Mouse (Mus musculus) kidney, adult 9 months (tissue): ENCODE measurements at regions not wholly inside any gene's neighbourhood (a gene's known extent, or its start where the extent isn't known, plus 50 kb on each side); places are given as distances from the start of the nearest gene placed in this dataset.
A peak's percentile ranks its signal among the peaks of the same experiment; 100 is the strongest.

Experiments used
- DNase-seq: peaks from one replicate; pipeline ENCODE4 v3.0.0; 2022

DNA sequence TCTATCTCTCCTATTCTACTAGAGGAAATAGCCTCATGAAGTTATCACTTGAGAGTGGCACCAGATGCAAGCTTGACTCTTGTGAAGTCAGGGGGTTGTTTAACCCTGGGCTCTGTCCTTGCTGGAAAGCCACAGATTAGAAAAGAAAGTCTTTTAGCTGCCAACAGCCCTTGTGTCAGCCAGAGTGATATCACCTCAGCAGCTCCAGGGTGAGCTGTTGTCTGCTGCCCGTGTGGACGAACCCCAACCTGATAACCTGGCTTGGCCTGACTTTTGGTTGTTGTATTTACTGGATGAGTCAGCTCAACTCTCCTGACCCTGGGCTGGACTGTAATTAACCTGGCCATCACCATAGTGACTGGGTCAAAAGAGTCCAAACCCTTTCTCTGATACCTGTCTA, 88.6 kb upstream of the Serbp1 start:
- DNase-seq = peak; percentile 35

DNA sequence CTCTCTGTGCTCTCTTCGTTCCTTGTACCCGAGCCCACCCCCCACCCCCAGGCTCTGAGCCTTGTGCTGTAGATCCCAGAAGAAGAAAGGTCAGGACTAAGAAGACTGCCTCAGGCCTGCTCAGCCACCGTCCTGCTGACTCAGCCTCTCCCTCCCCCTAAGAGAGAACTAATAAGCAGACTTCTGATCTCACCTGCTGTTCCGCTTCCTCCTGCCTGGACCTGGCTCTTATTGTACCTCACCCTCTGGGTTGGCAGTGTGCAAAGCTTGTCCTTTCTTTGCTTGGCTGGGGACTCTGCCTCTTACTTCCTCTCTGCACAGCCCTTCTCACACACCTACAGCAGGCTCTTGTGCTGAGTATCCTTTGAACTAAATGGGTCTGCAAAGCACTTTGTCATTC, 91.3 kb upstream of the Serbp1 start:
- DNase-seq = peak; percentile 43

DNA sequence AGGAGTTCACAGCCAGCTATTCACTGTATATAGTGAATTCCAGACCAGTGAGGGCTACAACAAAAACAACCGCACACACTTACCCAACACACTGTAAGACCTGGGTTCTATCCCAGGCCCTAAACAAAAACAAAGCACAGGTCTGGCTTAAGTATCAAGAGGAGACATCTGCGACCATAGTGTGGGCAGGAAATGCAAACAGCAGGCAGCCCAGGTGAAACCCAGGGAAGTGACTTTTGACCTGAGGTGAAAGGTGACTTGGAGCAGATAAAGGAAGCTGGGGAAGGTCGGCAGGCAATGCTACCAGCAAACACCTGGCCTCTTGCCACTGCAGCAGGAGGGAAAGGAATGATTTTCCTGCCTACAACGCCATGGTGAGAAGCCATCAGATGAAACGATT, 92.0 kb upstream of the Serbp1 start:
- no peak for DNase-seq

DNA sequence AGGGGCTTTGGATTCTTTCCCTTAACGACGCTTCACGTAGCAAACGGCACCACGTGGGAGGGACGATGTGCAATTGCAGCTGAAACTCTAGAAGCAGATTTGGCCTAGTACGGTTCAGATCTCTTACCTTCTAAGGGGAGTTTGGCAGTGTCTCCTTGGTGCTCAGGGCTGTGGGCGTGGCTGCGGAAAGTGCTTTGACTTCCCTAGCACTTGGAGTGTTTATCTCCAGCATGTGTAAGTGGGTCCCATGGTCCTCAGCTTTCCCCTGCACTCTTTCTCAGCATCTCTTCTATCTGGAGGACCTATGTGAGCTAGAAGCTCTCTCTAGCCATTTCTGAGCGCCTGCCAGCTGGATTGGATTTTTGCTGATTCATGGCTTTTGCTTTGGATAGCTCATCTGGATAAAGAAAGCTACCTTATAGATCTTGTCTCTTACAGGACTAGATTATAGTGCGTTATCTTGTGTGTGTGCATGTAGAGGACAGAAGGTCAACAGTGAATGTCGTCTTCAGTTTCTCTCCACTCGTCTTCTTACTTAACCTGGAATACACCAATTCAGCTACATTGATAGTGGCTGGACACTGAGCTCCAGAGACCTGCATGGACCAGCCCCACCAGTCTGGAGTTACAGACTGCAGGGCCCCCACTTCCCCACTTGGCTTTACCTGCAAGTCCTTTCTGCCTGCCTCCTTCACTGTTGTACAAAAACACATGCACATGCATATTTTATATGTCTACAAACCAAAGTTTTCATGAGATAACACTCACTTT, 92.8 kb upstream of the Serbp1 start:
- DNase-seq = no peak

DNA sequence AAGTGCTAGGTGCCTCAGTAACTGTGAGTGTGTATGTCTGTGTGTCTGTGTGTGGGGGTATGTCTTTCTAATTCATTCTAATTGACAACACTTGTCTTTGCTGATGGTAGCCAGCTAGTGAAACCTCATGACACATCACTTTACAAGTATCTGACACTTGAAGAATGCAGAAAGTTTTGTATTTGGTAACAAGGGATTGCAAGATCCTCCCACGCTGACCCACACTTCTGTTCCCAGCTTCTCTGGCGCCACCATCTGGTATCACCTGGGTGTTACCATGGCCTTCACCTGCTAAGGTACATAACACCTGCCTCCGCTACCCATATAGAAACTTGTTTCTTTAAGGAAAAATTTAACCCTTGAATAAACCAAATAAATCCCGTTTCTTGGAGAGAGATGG, 95.8 kb upstream of the Serbp1 start:
- peak; percentile 89 for DNase-seq

DNA sequence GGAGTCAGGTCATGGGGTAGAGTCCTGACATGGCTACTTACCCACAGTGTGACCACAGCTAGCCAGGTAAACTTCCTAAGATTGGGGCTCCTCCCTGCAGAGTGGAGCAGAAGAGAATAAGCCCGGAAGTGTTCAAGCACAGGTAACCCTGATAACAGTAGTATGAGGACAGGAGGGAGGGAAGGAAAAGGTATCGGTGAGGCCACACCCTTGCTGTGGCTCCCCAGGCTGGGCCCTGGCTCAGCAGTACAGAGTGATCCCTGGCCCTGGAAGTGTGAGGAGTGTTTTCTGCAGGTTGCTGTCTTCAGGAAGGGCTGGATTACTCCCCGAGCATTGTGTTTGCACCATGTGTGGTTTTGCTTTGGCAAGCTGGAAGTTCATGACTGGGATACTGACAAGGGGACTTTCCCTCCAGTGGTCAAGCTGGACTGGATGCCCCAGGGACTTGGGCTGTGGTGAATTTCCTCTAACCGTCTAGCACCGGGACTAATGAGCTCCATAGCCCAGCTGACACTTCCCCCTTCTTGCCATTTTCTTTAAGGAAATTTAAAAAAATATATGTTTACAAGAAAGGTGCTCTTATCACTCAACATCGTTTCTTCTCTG, 97.2 kb upstream of the Serbp1 start:
- no peak for DNase-seq

DNA sequence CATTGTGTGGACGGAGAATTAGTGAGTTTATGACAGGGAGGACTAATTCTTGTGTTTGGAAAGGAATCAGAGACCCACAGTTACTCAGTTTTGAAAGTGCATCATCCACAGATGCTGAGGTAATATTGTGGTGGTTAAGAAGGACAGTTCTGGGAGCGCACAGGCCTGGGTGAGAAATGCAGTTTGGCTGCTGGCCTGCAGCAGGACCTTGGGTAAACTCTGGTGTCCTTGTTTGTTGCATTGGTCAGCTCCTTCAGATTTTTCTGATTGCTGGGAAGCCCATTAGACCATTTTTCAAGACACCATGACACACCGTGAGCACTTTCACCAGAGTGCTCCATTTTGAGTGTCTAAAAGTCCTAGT, 99.0 kb upstream of the Serbp1 start:
- no peak for DNase-seq

DNA sequence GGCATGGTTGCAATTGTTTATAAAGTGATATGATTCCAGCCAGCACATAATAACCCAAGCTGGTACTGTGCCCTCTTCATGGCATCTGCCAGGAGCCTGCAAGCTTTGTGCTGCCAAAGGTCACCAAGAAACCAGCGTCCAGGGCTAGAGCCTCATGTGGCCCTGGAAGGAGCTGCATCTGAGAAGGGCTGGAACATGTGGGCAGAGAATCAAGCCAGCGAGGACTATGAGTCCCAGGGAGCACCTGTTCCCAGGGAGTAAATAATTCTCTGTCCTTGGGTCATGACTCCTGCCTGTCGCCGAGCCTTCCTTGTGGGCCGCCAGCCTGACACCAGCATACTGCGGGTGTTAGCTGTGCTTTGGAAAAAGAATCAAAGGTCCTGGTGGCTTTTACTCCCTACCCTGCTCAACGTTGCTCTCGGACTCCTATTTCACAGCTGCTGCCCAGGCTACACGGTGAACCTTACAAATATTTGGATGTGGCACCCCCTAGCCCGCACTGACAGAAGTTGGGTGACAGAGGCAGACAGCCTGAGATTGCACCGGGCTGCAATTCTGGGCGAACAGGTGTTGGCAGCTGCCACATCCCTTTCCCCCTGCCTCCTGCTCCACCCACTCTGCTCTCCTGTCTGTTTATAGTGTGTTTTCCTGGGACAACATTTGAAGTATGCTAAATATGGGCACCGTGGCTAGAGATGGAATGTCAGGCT, 99.5 kb upstream of the Serbp1 start:
- DNase-seq = peak; percentile 91

DNA sequence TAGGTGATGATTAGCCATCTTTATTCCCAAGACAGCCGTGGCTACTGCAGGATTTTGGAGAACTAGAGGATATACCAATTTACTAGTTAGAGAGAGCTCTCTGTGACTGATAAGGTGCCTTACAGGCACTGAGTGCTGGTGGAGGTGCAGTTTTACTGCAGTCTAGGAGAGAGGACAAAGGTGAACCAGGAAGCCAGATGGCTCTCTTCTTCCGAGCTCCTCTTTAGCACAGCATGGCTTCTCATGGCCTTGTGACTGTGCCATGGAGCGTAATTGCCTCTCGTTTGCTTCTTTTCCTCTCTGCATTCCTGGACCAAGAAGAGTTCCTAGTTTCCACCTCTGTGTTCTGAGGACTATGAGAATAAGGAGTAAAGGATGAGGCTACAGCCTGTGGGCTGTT, 100.2 kb upstream of the Gadd45a start:
- no peak for DNase-seq

DNA sequence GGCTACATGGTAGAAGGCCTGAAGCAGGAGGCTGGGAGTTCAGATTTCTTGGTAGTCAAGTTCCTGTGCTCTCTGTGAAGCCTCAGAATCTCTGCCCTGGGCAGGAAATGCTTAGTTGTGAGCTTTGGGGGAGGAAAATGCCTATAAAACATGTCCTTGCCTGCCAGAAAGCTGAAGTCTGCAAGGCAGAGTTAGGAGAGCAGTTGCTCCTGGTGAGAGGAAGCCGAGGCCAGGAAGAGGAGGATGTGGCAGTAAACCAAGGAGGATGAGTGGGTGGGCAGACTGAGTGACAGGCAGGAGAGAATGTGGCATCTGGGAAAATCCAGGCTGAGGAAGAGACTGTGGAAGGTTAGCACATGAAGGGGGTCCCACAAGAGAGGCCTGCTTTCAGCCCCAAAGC, 97.7 kb upstream of the Gadd45a start:
- DNase-seq = no peak

DNA sequence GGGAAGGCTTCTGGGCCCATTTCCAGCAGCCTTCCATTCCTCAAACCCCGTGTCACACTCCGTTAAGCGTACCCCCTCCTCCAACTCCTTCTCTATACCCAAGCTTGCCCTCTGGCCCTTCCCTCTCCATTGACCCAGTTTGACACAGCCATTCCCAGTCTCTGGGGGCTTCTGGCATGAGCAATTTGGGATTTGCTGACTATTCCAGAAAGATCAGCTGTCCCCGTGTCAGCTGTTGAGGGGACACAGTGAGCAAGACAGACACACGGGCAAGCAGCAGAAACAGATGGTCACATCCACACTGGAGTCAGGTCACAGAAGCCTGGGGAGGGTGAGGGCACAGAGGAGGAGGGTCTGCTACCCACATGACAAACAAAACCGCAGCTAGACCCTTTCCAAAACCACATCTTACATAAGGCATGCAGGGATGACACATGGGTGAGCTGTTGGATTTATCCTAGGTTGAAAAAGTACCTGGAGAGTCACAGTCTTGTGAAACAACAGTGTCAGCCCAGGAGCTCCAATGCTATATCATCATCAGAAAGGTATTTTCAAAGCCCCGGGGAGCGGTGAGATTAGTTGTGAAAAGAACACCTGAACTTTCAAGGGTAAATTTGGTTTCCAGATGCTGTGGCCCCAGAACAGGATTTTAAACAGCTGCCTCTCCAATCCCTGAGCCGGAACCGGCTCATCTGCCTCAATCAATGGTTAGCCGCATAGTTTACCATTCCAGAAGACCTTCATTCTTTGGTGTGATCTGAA, 93.5 kb upstream of the Gadd45a start:
- no peak for DNase-seq

DNA sequence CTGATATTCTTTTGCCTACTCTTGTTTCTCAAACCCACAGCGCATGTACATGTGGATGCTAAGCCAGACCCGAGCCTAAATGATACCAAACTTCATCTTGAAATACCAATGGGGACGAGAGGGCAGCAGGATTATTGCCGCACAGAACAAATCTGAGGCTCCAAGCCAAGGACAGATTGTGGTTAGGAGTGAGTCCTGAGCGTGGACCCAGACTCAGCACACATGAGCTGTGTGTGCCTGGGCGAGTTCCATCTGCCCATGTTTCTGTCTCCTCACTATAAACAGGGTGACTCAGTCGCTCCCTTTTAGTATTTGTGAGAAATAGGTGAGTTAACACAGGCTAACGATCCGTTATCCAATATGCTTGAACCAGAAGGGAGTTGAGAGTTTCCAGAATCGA, 92.4 kb upstream of the Gadd45a start:
- DNase-seq = no peak

DNA sequence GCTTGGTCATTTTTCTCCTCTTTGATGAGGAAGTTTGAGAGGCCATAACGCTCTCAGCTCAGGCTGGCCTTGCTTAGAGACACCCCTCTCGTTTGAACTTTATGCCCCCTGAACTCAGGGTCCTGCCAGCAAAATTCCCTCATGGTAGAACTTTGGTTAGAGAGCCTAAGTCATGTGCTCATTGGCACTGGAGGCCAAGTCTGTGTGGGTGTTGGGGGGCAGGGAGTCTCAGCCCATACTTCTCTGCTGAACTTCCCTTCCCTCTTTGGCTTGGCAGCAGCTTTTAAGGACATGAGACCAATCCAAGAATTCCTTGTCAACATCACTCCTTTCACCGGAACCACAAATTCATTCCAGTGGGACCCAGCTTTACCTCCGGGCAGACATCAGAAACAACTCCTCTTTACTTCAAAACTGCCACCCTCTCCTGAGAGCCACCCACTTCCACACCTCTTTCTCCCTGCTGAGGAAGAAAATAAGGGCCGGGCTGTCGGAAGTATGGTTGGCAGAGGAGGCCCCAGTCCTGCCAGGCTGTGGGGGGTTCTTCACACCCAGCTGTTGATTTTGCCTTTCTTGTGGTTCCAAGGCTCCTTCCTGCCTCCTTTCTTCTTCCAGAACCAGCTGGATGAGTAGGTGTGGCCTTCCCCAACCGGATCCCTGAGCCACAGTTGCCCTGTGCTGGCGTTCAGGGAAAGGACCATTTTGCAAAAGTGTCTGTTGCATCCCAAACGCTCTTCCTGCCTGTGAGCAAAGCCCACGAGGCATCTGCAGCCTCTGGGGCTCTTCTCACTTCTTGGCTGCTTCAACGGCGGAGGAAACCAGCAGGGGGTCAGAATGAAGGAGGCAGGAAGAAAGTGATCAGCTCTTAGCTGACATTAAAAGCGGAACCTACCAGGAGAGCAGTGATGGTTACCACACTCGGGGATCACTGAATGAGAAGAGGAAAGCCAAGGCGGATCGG, 91.5 kb upstream of the Gadd45a start:
- DNase-seq = peak; percentile 62

DNA sequence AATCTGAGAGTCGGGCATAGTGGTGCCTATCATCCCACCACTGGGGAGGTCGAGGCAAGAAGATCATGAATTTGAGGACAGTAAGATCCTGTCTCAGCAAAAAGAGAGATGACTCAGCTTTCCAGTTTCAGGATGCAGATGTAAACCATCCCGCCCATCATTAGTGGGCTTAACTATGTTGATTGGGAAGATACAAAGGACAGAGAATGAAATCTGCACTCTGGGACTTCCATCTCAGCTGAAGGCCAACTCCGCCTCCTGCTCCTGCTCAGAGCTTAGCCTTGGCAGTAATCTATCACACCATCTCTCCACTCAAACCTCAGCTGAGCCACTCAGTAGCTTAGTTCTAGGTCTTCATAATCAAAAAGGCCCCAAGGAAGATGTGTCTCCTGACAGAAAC, 90.5 kb upstream of the Gadd45a start:
- DNase-seq = no peak

DNA sequence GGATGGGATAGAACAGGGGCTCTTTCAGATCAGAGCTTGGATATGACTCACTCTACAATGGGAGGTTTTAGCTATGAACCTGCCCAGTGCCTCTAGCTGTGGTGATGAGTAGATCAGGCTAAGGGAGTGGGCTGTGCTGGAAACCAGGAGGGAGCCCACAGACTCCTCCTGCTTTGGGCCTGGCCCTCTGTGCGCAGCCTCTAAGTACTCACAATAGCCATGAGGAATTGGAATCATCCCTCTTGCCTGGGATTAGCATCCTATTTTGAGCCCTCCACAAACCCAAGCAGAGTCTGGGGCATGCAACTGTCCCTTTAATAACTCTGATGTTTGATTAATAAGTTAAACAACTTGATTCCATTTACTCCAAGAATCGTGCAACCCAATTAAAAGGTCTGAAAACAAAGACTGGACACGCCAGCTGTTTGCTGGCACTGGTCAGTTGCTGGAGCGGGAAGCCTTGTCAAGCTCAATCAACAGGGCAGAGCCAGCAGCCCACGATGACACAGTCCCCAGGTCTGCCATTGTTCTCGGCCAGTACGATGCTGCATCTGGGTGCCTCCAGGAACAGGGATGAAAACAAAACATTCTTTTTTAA, 88.6 kb upstream of the Gadd45a start:
- no peak for DNase-seq

DNA sequence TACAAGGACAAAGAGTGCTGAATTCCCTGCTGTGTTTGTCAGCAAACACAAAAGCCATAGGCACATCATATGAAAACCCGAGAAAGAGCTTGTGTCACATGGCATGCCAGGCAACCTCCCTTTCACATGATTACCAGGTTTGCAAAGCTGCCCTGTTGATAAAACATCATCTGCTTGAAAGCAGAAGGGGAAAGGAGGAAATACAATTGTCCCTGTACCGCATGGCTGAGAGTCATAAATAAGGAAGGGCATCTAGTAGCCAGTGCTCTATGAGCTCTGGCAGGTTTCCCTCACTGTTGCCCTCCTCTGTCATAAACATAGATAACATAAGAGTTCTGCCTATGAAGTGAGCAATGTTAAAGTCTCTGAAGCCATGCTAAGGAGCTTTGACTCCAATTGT, 86.8 kb upstream of the Gadd45a start:
- no peak for DNase-seq

DNA sequence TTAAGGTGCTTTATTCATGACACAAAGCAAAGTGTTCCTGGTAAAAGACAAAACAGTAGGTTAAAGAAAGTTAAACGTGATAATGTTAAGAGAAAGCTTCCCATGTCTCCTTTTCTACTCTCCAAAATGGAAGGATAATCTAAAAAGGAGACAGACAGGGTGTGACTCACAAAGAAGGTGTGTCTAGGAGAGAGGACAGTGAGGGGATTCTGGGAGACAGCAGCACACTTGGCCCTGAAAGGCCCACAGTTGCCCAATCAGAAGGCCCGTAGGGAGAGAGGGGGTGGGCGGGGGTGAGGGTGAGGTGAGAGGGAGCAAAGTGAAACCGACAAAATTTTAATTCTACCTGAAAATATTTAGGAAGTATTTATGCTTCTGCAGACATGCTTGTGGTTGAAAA, 85.8 kb upstream of the Gadd45a start:
- no peak for DNase-seq

DNA sequence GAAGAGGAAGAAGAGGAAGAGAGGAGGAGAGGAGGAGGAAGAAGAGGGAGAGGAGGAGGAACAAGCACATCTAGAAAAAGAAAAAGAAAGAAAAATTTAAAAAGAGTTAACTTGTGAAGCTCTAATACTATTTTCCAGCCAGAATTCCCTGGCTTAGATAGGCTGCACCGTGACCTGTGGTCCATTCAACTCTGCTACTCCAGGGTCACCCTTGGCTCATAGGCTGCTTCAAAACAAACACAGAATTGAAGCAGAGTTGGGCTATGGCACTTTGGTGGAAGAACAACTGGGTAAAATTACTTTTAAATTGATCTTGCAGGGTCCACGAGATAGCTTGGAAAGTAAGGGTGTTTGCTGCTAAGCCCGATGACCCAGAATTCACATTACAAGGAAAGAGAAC, 79.0 kb upstream of the Gadd45a start:
- no peak for DNase-seq

DNA sequence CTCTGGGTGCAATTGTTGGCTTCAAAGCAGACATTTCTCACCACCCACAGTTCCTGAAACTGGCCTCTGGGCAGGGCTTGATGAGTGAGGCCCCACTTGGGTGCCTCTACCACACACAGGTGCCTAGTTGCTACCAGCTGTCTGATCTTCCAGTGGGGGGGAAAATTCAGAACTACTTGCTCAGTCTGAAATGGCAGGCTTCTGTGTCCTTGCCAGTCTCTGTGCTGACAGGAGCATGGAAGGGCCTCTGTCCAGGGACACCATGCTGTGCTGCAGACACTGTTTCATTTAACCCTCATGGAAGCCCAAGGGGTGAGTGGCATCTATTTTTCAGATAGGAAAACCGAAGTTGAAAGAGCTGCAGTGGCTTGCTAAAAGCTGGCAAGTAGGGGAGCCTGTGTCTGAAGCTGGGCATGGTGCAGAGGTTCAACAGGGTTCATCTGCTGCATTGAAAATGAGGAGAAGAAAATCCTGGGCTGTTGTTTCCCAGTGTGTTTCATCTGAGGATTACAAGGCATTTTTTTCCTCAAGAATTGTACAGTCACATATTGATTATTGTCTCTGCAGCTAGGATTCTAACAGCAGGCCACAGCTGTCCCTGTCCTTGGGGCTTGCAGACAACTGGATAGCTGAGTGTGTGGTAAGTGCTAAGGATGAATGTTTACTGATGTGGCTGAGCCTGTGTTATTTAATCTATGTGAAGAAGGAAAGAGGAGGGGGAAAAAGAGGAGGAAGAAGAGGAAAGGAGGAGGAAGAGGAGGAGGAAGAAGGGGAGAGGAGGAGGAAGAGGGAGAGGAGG, 78.4 kb upstream of the Gadd45a start:
- no peak for DNase-seq

DNA sequence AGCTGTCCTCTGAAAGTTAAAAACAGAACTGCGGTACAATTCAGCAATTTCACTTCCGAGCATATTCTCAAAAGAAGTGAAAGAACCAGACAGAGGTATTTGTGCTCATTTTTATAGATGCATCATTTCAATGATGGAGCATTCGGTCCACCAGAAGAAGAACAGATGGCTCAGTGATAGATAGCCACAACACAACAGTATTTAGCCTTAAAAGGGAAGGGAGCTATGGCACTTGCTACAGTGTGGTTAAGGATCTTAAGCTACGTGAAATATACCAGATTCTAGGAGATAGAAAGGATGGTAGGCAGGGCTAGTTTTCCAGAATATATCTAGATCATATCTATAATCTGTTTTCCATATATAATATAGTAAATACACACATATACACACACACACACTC, 77.5 kb upstream of the Gadd45a start:
- no peak for DNase-seq

DNA sequence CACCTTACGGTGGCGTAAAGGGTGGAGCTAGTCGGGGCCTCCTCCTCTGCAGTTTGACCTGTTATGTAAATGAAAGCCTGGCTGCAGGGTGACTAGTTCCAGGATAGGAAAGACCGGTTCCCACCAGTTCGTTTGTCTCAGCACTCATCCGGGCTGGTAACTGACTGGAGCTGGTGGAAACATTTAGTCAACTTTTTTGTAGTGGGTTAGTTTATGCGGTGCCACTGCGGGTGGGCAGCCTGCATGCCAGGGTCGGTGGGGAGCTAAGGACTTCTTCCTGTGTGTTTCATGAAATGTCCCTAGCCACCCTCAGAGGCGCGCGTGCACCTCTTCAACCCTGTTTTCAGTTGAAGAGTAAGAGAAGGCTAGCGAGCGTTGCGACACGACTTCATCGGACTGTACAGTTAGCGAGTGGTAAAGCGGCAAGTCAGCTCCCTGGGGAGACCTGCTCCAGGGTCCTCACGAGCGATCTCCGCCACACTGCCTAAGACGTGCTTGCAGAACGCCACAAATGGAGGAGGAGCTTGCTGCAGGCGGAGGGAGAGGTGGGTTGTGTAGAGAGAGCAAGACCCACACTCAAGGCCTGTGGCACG, 76.5 kb upstream of the Gadd45a start:
- peak; percentile 83 for DNase-seq
